Mouse (Mus musculus): ENCODE results near the gene Pxk.

GRCm38 (mm10) chr14:8052661-8053060 is 45.4 kb upstream of the Pxk start:
- TF ChIP-seq EP300 (IDR thresholded peaks at IDR 0.05; ENCODE audit: insufficient read depth, low read depth, low read length) = peak; percentile 80
- TF ChIP-seq CTCF (IDR thresholded peaks at IDR 0.05; ENCODE audit: low read depth, low read length) = no peak
- TF ChIP-seq POLR2A (IDR thresholded peaks at IDR 0.05; ENCODE audit: insufficient read depth, low read length) = no peak

All from ES-Bruce4 (cell line).